Mouse (Mus musculus) cerebellum, adult 11 months (tissue): Measurements from ENCODE around the gene Arhgap24.
"Not testable (repeated sequence)": the region's sequence is repeated elsewhere in the genome, so short reads cannot be mapped to it uniquely, and the experiment has no call there.

Experiments
- DNase-seq: peaks from one replicate; pipeline ENCODE4 v3.0.0; 2022

Arhgap24 gene

DNA sequence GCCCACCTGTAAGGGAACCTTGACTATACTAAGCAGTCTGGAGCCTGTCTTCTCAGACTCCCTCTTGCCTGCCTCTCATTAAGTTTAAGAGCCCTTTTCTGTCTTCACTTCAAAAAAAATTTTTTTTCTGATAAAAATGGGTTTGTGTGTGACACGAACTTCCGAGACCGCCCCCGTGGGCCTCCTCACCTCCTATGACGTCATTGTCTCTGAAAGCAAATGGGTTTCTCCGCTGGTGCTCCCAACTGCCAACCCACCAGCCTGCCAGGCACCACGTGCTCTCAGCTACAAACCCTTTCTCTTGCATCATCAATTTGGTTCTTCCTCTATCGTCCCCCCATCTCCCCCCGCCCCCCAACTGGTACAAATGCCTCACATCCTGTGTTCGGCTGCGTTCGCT lies 422.9 kb downstream of the Arhgap24 start:
- no peak for DNase-seq

- DNase-seq = no peak
Measured at GRCm38 (mm10) chr5:102905441-102906211, 424.4 kb downstream of the Arhgap24 start.

DNA sequence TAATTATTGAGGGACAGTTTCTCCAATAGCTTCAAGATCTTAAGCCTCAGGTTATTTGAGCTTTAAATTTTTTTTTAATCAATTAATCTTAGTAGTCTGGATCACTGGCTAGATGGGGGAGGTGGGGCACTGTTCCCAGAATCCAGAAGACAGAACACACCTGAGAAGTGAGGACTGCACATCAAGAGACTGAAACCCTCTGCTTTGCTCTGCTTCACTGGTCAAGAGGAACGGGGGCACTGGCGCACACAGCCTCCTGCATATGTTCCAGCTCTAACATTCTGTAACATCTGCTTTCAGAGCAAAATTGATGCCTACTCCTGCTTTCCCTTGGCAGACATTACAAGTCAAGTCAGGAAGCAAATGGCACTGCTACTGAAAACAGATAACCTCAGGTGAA lies 439.0 kb downstream of the Arhgap24 start:
- no peak for DNase-seq

- peak; percentile 69 for DNase-seq
Measured at GRCm38 (mm10) chr5:102926786-102927185, 445.6 kb downstream of the Arhgap24 start.

GRCm38 (mm10) chr5:102930161-102930560 lies 449.0 kb downstream of the Arhgap24 start:
- no peak for DNase-seq

DNA sequence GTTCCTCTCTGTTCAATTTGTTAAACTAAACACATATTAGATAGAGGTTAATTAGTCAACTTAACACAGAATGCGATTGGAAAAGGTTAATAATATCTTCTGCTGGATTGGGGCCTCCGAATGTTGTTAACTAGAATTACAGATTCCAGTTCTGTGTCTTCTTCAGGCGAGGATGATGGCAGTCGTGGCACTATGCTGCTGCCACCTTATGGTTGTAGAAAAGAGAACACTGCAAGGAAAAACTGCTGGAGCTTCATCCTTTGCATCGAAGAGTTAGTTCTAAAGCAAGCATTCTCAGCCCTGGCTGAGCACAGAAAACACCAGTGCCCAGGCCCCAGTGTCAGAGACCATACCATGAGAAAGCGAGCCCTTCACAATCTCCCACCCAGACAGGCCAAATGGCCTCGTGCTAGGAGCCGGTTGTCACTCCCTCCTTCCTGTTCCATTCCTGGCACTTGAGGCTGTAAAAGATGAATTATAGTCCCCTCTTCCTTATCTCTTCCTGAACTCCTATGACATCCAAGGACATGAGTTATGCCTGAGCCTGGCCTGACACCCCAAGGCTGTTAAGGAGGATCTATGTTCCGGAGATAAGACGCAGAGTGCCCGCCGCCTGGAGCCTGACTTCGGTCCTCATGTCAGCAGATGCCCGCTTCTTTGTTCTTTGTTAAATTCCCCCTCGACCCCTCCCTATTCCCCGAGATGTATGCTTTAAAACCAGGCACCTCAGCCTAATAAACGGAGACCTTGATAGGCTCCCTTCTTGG lies 462.9 kb downstream of the Arhgap24 start:
- DNase-seq = not testable (repeated sequence)

DNA sequence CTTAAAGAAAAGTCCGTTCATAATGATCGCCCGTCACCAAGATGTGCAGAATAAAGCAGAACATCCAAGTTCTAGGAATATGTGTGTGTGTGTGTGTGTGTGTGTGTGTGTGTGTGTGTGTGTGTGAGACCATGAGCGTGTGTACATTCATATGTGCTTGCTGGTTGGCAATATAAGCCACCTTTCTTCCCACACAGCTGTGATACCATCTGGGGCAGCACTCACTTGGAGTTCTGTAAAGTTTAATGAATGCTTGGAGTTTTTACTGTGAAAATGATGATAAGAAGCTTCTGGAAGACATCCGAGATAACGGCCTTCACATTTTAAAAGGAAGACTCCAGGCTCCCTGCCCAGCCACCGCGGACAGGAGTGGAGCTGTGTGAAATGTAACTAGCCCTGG lies 465.4 kb downstream of the Arhgap24 start:
- DNase-seq = no peak

DNA sequence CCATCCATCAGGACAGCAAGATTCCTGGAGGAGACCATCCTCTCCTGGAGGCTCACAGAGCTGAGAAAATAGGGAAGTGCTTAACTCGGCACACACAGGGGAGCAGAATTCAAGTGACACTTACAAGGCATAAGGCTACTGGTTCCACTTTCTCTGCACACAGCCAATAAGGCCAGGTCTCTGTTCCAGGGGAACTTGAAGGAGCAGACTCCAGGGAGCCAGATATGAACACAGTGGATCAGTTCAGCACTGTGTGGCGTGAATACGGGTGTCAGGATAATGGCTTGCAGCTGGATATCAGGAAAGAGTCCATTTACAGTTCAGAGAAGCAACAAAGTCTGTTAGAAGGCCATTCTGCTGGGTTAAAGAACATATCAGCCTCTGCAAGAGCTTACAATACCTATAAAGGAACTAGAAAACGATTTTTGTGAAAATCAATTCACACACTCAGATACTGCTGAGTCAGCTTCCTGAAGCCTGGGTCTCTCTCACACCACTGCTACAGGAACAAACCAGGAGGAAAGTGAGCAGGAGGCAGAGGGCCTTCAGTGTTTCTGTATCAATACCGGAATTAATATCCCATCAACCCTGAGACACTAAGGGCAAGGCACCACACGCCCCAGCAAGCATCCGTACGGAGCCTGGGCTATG lies 466.0 kb downstream of the Arhgap24 start:
- DNase-seq = no peak
